Mouse (Mus musculus) ES-E14 (cell line): ENCODE data around the gene Slc16a10.

Experiments
- CHD2 ChIP-seq: IDR thresholded peaks from 2 replicates; pipeline ENCODE4 v1.6.1; 2014; ENCODE audit warnings: mild to moderate bottlenecking, low read depth, low read length, inconsistent platforms
- ZNF384 ChIP-seq: IDR thresholded peaks from 2 replicates; pipeline ENCODE4 v1.6.1; 2012; ENCODE audit warnings: low read depth, low read length, inconsistent platforms

DNA sequence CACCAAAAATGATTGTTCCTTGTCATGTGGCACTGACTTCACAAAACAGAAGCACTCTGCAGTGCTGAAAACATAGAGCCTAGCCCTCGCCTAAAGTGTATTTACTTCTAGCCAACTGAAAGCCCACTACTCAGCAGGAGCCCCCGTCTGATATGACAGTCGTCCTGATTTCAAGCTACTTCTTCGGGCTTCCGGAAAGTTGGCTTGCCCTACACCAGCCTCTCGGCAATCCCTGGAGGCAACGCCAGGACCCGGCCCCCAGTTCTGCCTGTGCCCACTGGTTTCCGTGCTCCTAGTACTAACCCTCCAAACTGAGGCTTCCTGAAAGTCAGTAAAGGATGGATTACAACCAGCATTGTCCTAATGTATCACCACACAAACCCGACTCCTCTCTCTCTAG, 29.8 kb downstream of the Slc16a10 start:
- TF ChIP-seq ZNF384 (no peak), CHD2 (no peak)
